Mouse (Mus musculus): ENCODE data around the gene Aebp1. TPM values are rescaled to one million over a fixed set of nuclear protein-coding genes. Genes with fewer than 3 reads are reported as not detected.
"Not testable (repeated sequence)": the region's sequence is repeated elsewhere in the genome, so short reads cannot be mapped to it uniquely, and the experiment has no call there.

Aebp1 gene
- polyA plus RNA-seq, 1 experiment from 2014 or later: 9.6 TPM

DNA sequence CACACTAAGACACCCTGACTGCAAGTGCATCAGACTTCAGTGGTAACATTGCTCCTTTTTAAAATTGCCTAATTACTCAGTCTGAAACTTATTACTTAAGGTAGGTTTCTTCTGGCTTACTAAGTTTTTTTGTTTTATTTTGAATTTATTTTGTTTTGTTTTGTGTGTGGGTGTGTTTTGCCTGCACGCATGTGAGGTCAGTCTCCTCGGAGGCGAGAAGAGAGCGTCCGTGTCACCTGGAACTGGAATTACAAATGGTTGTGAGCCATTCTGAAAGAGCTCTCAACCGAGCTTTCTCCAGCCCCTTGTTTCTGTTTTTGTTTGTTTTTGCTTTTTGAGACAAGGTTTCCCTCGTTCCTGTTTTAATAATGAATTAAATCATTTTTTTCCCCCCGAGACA, 16.9 kb downstream of the Aebp1 start:
- ATAC-seq: no peak
- H3K36me3 ChIP-seq: peaks cover 31% of the 10 kb centered on the region
- peak overlapping the region; percentile 89 for H3K4me2 ChIP-seq
- H3K4me3 ChIP-seq: peak overlapping the region; percentile 74
- peak overlapping the region; percentile 72 for H3K9ac ChIP-seq
- H3K4me1 ChIP-seq: peaks cover 41% of the 10 kb centered on the region
- peak overlapping the region; percentile 81 for H3K27ac ChIP-seq
- 53% methylated on average over 8 of the region's 8 CpGs for WGBS (ENCODE audit: insufficient replicate concordance)
- no peaks in the 10 kb centered on the region for H3K9me3 ChIP-seq (replicated peaks)
- H3K27me3 ChIP-seq (replicated peaks): no peaks in the 10 kb centered on the region

- H3K9me3 ChIP-seq (replicated peaks): no peaks in the 10 kb centered on the region
- peaks cover 41% of the 10 kb centered on the region for H3K4me1 ChIP-seq
- H3K4me2 ChIP-seq: no peak overlapping the region
- H3K4me3 ChIP-seq: no peak overlapping the region
- no peak overlapping the region for H3K27ac ChIP-seq
- no peak overlapping the region for H3K9ac ChIP-seq
- 57% methylated on average over 5 of the region's 5 CpGs for WGBS (ENCODE audit: insufficient replicate concordance)
- H3K27me3 ChIP-seq (replicated peaks): no peaks in the 10 kb centered on the region
- ATAC-seq: no peak
- H3K36me3 ChIP-seq: peaks cover 18% of the 10 kb centered on the region
These were observed 18.2 kb downstream of the Aebp1 start for GRCm38 (mm10) chr11:5879905-5880304.

GRCm38 (mm10) chr11:5882518-5882917, 20.8 kb downstream of the Aebp1 start:
- H3K4me2 ChIP-seq: no peak overlapping the region
- H3K27ac ChIP-seq: no peak overlapping the region; the same call in 1 of the 2 replicates
- H3K9me3 ChIP-seq (replicated peaks): no peaks in the 10 kb centered on the region
- H3K27me3 ChIP-seq (replicated peaks): no peaks in the 10 kb centered on the region
- no peak overlapping the region for H3K9ac ChIP-seq
- no peak overlapping the region for H3K4me3 ChIP-seq
- H3K36me3 ChIP-seq: no peaks in the 10 kb centered on the region
- H3K4me1 ChIP-seq: peaks cover 24% of the 10 kb centered on the region
- no peak for ATAC-seq
- WGBS (ENCODE audit: insufficient replicate concordance): 36% methylated on average over 8 of the region's 8 CpGs

- H3K27ac ChIP-seq: no peak overlapping the region
- H3K4me2 ChIP-seq: no peak overlapping the region
- H3K9me3 ChIP-seq (replicated peaks): no peaks in the 10 kb centered on the region
- no peak overlapping the region for H3K9ac ChIP-seq
- H3K4me1 ChIP-seq: peaks cover 15% of the 10 kb centered on the region; the same call in 1 of the 2 replicates
- no peak overlapping the region for H3K4me3 ChIP-seq
- WGBS (ENCODE audit: insufficient replicate concordance): 17% methylated on average over 9 of the region's 9 CpGs
- no peaks in the 10 kb centered on the region for H3K36me3 ChIP-seq
- H3K27me3 ChIP-seq (replicated peaks): 0 out of 2 replicates have a peak, but pooled peaks cover 12% of the 10 kb centered on the region
- 0 out of 2 replicates have a peak, but pooled peaks have one; percentile 21 for ATAC-seq
These were observed 24.4 kb downstream of the Aebp1 start for GRCm38 (mm10) chr11:5886187-5886586.

- peaks cover 25% of the 10 kb centered on the region for H3K4me1 ChIP-seq
- H3K9me3 ChIP-seq (replicated peaks): no peaks in the 10 kb centered on the region
- H3K36me3 ChIP-seq: no peaks in the 10 kb centered on the region
- no peak overlapping the region for H3K9ac ChIP-seq
- no peak for ATAC-seq
- 68% methylated on average over 5 of the region's 5 CpGs for WGBS (ENCODE audit: insufficient replicate concordance)
- H3K27me3 ChIP-seq (replicated peaks): 0 out of 2 replicates have a peak, but pooled peaks cover 12% of the 10 kb centered on the region
- no peak overlapping the region for H3K27ac ChIP-seq
- H3K4me3 ChIP-seq: no peak overlapping the region
- no peak overlapping the region for H3K4me2 ChIP-seq
These were observed 25.5 kb downstream of the Aebp1 start for GRCm38 (mm10) chr11:5887250-5887649.

- 0 out of 2 replicates have a peak, but pooled peaks cover 12% of the 10 kb centered on the region for H3K27me3 ChIP-seq (replicated peaks)
- ATAC-seq: not testable (repeated sequence)
These were observed 26.8 kb downstream of the Aebp1 start for GRCm38 (mm10) chr11:5888563-5888962.

DNA sequence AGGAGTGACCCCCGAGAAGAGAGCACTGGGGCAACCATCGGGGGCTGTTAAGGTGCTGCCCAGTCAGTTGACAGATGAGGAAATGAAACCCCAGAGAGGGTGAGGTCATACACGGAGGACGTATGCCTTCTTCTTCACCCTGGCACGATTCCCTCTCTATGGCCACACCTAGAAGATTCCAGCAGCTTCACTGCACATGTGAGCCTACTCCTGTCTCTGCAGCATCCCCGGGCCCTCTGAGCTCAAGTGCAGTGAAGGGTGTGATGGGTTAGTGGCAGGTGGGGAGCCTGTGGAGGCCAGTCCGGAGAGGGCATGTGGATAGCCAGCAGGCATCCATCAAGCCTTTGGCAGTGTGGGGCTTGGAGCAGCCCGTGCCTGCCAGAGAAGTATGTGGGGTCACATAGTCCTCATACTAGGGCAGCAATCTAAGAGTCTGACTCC, 30.4 kb downstream of the Aebp1 start:
- peak overlapping the region; percentile 80 for H3K27ac ChIP-seq
- H3K4me1 ChIP-seq: peaks cover 53% of the 10 kb centered on the region
- H3K27me3 ChIP-seq (replicated peaks): peaks cover 31% of the 10 kb centered on the region
- 44% methylated on average over 8 of the region's 8 CpGs for WGBS (ENCODE audit: insufficient replicate concordance)
- no peak for ATAC-seq
- peak overlapping the region; percentile 51 for H3K4me2 ChIP-seq
- H3K9me3 ChIP-seq (replicated peaks): no peaks in the 10 kb centered on the region
- H3K9ac ChIP-seq: peak overlapping the region; percentile 31; the same call in 1 of the 2 replicates
- no peaks in the 10 kb centered on the region for H3K36me3 ChIP-seq
- no peak overlapping the region for H3K4me3 ChIP-seq

More at GRCm38 (mm10) chr11:5888563-5888962, 26.8 kb downstream of the Aebp1 start:
- H3K9ac ChIP-seq; H3K9me3 ChIP-seq (replicated peaks); H3K27ac ChIP-seq; H3K4me3 ChIP-seq; H3K4me2 ChIP-seq; H3K36me3 ChIP-seq: not testable (repeated sequence)
- WGBS (ENCODE audit: insufficient replicate concordance): 55% methylated on average over 5 of the region's 5 CpGs
- H3K4me1 ChIP-seq: peaks cover 31% of the 10 kb centered on the region

DNA sequence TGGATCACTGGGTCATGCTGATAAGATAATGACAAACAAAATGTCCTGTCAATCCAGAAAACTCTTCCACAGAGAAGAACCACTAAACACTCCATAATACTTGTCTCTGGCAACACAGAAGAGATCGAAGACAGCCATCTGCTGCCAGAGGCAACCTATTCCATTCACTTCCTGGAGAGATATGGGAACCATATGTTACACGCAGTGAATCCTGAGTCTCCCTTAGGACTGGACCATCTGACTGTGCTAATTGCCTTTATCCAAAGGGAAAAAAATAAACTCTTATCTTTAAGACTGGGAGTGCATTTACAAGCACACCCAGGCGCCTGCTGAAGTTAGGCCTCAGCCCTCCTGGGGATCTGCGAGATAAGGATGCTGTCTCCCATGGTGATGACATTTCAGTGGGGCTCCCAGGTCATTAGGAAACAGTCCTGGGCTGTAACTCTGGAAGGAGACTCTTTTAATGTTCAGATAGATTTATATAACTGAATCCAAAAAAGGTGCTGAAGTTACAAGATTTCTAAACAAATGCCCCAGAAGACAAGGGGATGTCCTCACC, 31.1 kb downstream of the Aebp1 start:
- Histone ChIP-seq H3K4me3 (no peak overlapping the region), H3K9me3 (replicated peaks) (no peaks in the 10 kb centered on the region), H3K27ac (peak overlapping the region; percentile 80), H3K4me2 (peak overlapping the region; percentile 51), H3K9ac (peak overlapping the region; percentile 52; the same call in 1 of the 2 replicates), H3K36me3 (no peaks in the 10 kb centered on the region), H3K27me3 (replicated peaks) (peaks cover 38% of the 10 kb centered on the region), H3K4me1 (peaks cover 60% of the 10 kb centered on the region)
- 26% methylated on average over 4 of the region's 4 CpGs for WGBS (ENCODE audit: insufficient replicate concordance)
- ATAC-seq: peak; percentile 91

- peaks cover 70% of the 10 kb centered on the region for H3K4me1 ChIP-seq
- no peaks in the 10 kb centered on the region for H3K9me3 ChIP-seq (replicated peaks)
- peak overlapping the region; percentile 80 for H3K27ac ChIP-seq
- WGBS (ENCODE audit: insufficient replicate concordance): 60% methylated on average over 6 of the region's 6 CpGs
- peak overlapping the region; percentile 52; the same call in 1 of the 2 replicates for H3K9ac ChIP-seq
- no peaks in the 10 kb centered on the region for H3K36me3 ChIP-seq
- peaks cover 45% of the 10 kb centered on the region for H3K27me3 ChIP-seq (replicated peaks)
- peak; percentile 59 for ATAC-seq
- no peak overlapping the region for H3K4me3 ChIP-seq
- H3K4me2 ChIP-seq: peak overlapping the region; percentile 51
These were observed 32.1 kb downstream of the Aebp1 start for GRCm38 (mm10) chr11:5893807-5894206.

- no peak overlapping the region for H3K4me3 ChIP-seq
- no peak for ATAC-seq
- H3K9ac ChIP-seq: no peak overlapping the region
- H3K27me3 ChIP-seq (replicated peaks): peaks cover 69% of the 10 kb centered on the region
- peak overlapping the region; percentile 34 for H3K4me2 ChIP-seq
- no peak overlapping the region for H3K27ac ChIP-seq
- 7% methylated on average over 16 of the region's 16 CpGs for WGBS (ENCODE audit: insufficient replicate concordance)
- H3K36me3 ChIP-seq: no peaks in the 10 kb centered on the region
- no peaks in the 10 kb centered on the region for H3K9me3 ChIP-seq (replicated peaks)
- peaks cover 62% of the 10 kb centered on the region for H3K4me1 ChIP-seq
These were observed 35.5 kb downstream of the Aebp1 start for GRCm38 (mm10) chr11:5897230-5897629.

- peaks cover 59% of the 10 kb centered on the region for H3K4me1 ChIP-seq
- H3K4me2 ChIP-seq: peak overlapping the region; percentile 34
- peaks cover 75% of the 10 kb centered on the region for H3K27me3 ChIP-seq (replicated peaks)
- H3K4me3 ChIP-seq: no peak overlapping the region
- peak overlapping the region; percentile 17; the same call in 1 of the 2 replicates for H3K9ac ChIP-seq
- ATAC-seq: no peak
- H3K36me3 ChIP-seq: no peaks in the 10 kb centered on the region
- 9% methylated on average over 10 of the region's 10 CpGs for WGBS (ENCODE audit: insufficient replicate concordance)
- no peak overlapping the region for H3K27ac ChIP-seq
- no peaks in the 10 kb centered on the region for H3K9me3 ChIP-seq (replicated peaks)
These were observed 36.1 kb downstream of the Aebp1 start for GRCm38 (mm10) chr11:5897839-5898238.

DNA sequence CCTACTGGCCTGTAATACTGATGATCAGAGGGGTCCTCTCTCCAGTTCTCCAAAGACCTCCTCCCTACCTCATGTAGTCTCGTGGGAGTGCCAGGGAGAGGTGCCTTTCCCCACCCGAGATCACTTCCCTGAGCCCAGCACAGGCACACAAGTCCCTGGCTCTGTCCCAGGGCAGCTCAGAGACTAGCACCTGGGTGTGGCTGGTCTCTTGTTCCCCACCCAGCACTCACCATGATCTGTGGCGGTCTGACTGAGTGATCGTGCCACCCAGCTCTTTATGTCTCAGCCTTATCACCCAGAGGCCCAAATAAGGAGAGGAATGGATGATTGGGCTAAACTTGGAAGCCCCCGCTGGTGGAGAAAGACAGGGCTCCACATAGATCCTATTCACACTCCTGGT, 36.8 kb downstream of the Aebp1 start, which contains the start of gene Myl7:
Gene Myl7 (minus strand): TSS at position 252 of the 400 bp plus-strand sequence.
- Histone ChIP-seq H3K27me3 (replicated peaks) (peaks cover 82% of the 10 kb centered on the region), H3K4me1 (peaks cover 52% of the 10 kb centered on the region), H3K36me3 (no peaks in the 10 kb centered on the region), H3K9me3 (replicated peaks) (no peaks in the 10 kb centered on the region), H3K4me2 (peak within 1 kb of the TSS; percentile 34), H3K4me3 (no peak within 1 kb of the TSS), H3K9ac (peak within 1 kb of the TSS; percentile 45), H3K27ac (no peak within 1 kb of the TSS)
- 21% methylated on average over 5 of the region's 5 CpGs for WGBS (ENCODE audit: insufficient replicate concordance)
- ATAC-seq: peak; percentile 66; the same call in 1 of the 2 replicates

Measured in liver, embryonic 12.5 days (tissue).